Mouse (Mus musculus): ENCODE measurements at regions not wholly inside any gene's neighbourhood (a gene's known extent, or its start where the extent isn't known, plus 50 kb on each side); places are given as distances from the start of the nearest gene placed in this dataset.

DNA sequence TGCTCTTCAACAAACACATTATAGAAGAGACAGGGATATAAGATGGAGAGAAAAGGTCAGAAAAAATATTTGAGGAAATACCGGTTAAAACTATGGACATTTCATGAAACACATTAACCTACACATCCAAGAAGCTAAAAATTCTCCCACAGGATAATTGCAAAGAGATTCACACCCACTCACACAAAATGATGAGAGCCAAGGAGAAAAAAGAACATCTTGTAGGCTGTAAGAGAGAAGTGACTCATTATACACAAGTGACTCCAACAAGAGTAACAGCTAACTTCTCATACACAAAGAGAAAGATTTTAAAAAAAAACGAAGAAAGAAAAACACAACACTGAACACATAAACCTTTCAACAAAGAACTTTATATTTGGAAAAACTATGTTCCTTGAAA, 658.3 kb upstream of the Kirrel3 start:
- Histone ChIP-seq H3K4me3 (replicated peaks) (no peak overlapping the region), H3K9me3 (replicated peaks) (no peaks in the 10 kb centered on the region), H3K4me1 (replicated peaks) (no peaks in the 10 kb centered on the region), H3K27me3 (no peaks in the 10 kb centered on the region), H3K4me2 (no peak overlapping the region), H3K36me3 (replicated peaks) (no peaks in the 10 kb centered on the region), H3K27ac (replicated peaks) (no peak overlapping the region), H3K9ac (no peak overlapping the region)
- 58% methylated on average over 2 of the region's 2 CpGs for WGBS (ENCODE audit: insufficient replicate concordance)
- ATAC-seq (ENCODE audit: insufficient read depth): no peak

DNA sequence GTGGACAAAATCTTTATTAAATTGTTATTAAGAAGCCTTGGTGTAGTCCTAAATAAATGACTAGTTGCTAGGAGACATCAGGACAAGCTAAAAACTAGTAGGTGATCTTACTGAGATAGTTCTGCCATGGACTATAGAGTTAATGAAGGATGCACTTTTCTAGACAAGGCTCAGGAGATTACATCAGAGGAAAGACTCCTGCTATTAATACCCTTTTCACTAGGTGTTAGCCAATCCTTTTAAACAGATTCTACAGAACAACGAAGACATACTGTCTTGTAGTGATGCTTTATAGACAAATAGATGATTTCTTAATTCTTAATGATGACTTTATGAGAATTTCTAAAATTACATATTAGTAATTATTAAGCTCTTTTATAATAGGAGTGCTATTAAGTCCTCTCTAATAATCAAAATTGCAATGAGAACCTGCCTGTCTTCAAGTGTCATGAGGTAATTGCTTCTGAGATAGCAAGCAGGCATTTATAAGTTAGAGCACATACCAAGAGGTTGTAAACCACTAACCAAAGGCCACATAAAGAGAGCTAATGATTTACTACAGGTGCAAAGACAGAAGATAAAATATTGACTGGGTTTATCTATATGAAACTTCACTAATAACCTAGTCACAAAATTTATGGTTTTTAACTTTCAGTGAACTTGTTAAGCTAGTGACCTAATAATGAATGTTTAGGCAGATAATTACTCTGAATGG, 647.9 kb upstream of the Kirrel3 start:
- no peak overlapping the region for H3K4me2 ChIP-seq
- 40% methylated on average over 1 of the region's 1 CpGs for WGBS (ENCODE audit: insufficient replicate concordance)
- H3K27me3 ChIP-seq: no peaks in the 10 kb centered on the region
- no peaks in the 10 kb centered on the region for H3K36me3 ChIP-seq (replicated peaks)
- H3K9ac ChIP-seq: no peak overlapping the region
- no peak overlapping the region for H3K4me3 ChIP-seq (replicated peaks)
- no peak overlapping the region for H3K27ac ChIP-seq (replicated peaks)
- no peak for ATAC-seq (ENCODE audit: insufficient read depth)
- H3K4me1 ChIP-seq (replicated peaks): no peaks in the 10 kb centered on the region
- H3K9me3 ChIP-seq (replicated peaks): no peaks in the 10 kb centered on the region

DNA sequence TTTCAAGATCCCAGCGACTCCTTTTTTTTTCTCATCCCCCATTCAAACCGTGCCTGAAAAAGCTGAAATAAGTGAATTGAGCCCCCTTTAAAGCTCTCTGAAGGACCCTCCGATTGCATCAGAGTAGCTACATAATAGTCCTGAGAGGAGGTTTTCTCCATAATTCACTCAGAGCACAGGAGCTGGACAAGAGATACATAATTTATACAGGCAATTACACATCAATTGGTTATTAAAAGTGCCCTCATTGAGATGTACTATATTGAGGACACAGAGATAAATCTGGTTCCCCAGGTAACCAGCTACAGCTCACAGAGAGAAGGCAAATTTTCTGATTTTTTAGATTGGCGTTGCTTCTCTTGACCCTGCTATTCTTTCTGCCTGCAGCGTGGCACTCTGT, 636.1 kb upstream of the Kirrel3 start:
- no peaks in the 10 kb centered on the region for H3K9me3 ChIP-seq (replicated peaks)
- 58% methylated on average over 5 of the region's 5 CpGs for WGBS (ENCODE audit: insufficient replicate concordance)
- H3K27me3 ChIP-seq: no peaks in the 10 kb centered on the region
- ATAC-seq (ENCODE audit: insufficient read depth): no peak
- H3K4me3 ChIP-seq (replicated peaks): no peak overlapping the region
- H3K9ac ChIP-seq: no peak overlapping the region
- no peak overlapping the region for H3K27ac ChIP-seq (replicated peaks)
- no peaks in the 10 kb centered on the region for H3K4me1 ChIP-seq (replicated peaks)
- H3K36me3 ChIP-seq (replicated peaks): no peaks in the 10 kb centered on the region
- no peak overlapping the region for H3K4me2 ChIP-seq

DNA sequence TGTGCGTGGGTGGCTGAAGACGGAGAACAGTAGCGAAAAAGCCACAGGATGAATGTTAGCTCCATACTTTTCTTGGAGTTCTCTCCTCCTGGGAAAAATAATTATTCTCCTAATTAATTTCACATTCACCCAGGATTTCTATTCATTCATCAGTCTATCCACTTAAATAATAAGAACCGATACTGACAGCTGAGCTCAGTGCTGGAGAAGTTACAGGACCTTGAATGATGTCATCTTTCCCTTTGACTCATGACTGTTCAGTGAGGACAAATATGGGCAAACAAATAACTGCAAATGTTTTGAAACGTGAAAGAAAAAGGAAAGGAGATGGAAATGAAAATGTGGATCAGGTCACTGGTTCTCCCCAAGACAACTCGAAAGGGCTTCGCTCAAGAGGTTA, 635.7 kb upstream of the Kirrel3 start:
- ATAC-seq (ENCODE audit: insufficient read depth): no peak

DNA sequence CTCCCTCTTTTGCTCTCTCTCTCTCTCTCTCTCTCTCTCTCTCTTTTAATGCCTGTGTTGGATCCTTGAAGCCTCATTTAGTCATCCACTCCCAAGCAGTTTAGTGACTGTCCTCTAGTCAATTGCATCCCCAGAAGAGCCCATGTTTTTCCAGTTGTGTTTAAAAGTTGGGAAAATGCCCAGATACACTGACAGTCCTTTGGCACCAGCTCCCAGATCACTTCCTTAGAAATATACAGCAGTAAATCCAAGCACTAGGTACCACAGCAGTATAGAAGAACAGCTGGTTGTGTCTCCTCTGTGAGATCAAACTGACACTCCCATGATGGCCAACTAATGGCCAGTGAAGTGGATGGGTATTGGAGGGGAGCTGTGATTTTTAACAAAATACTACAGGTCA, 634.7 kb upstream of the Kirrel3 start:
- ATAC-seq (ENCODE audit: insufficient read depth): no peak
- no peaks in the 10 kb centered on the region for H3K9me3 ChIP-seq (replicated peaks)
- no peaks in the 10 kb centered on the region for H3K4me1 ChIP-seq (replicated peaks)
- H3K27me3 ChIP-seq: no peaks in the 10 kb centered on the region
- H3K4me2 ChIP-seq: no peak overlapping the region
- no peaks in the 10 kb centered on the region for H3K36me3 ChIP-seq (replicated peaks)
- no peak overlapping the region for H3K4me3 ChIP-seq (replicated peaks)
- H3K27ac ChIP-seq (replicated peaks): no peak overlapping the region
- H3K9ac ChIP-seq: no peak overlapping the region

More for the DNA sequence above, 635.7 kb upstream of the Kirrel3 start:
- H3K36me3 ChIP-seq (replicated peaks): no peaks in the 10 kb centered on the region
- H3K4me3 ChIP-seq (replicated peaks): no peak overlapping the region
- 72% methylated on average over 7 of the region's 7 CpGs for WGBS (ENCODE audit: insufficient replicate concordance)
- H3K9me3 ChIP-seq (replicated peaks): no peaks in the 10 kb centered on the region
- H3K9ac ChIP-seq: no peak overlapping the region
- no peaks in the 10 kb centered on the region for H3K27me3 ChIP-seq
- no peak overlapping the region for H3K27ac ChIP-seq (replicated peaks)
- no peak overlapping the region for H3K4me2 ChIP-seq
- H3K4me1 ChIP-seq (replicated peaks): no peaks in the 10 kb centered on the region

DNA sequence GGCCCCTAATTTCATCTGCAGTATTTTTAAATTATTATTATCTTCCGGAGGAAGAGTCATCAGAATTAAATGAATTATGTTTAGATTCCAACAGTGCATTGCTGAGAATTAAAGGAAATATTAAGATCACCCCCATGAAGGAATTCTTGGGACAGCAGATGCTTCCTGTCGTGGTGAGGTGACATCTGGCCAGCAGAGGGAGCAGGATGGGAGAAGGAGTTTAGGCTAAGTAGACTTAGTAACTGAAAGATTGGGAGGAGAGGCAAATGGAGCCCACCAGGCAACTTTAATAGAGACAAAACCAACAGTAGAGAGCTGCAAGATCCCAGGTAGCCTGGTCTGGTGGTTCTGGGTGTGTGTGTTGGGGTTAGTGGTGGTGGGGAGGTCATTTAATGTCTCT, 629.5 kb upstream of the Kirrel3 start:
- H3K9me3 ChIP-seq (replicated peaks): no peaks in the 10 kb centered on the region
- no peak overlapping the region for H3K4me3 ChIP-seq (replicated peaks)
- H3K9ac ChIP-seq: no peak overlapping the region
- no peaks in the 10 kb centered on the region for H3K36me3 ChIP-seq (replicated peaks)
- WGBS (ENCODE audit: insufficient replicate concordance): 32% methylated on average over 2 of the region's 2 CpGs
- ATAC-seq (ENCODE audit: insufficient read depth): no peak
- H3K4me1 ChIP-seq (replicated peaks): no peaks in the 10 kb centered on the region
- H3K27me3 ChIP-seq: no peaks in the 10 kb centered on the region
- no peak overlapping the region for H3K27ac ChIP-seq (replicated peaks)
- H3K4me2 ChIP-seq: no peak overlapping the region

DNA sequence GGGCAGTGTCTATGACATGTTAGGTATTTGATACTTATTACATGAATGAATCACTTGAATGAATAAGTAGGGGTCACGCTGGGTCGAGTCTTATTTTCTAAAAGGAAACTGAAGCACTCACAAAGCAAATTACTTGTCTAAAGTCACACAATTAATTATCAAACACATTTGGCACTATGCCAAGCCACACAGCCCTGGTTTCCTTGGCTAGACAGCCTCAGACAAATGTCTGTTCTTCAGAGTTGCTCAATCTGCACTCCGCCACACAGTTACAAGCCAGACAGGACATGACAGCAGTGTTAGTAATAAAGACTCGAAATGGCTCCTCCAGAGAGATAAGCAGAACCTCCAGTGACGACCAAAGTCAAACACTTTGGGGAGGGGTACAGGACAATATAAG, 627.2 kb upstream of the Kirrel3 start:
- H3K4me2 ChIP-seq: no peak overlapping the region
- H3K36me3 ChIP-seq (replicated peaks): no peaks in the 10 kb centered on the region
- H3K27ac ChIP-seq (replicated peaks): no peak overlapping the region
- H3K4me3 ChIP-seq (replicated peaks): no peak overlapping the region
- 31% methylated on average over 5 of the region's 5 CpGs for WGBS (ENCODE audit: insufficient replicate concordance)
- no peaks in the 10 kb centered on the region for H3K9me3 ChIP-seq (replicated peaks)
- no peaks in the 10 kb centered on the region for H3K27me3 ChIP-seq
- H3K4me1 ChIP-seq (replicated peaks): no peaks in the 10 kb centered on the region
- ATAC-seq (ENCODE audit: insufficient read depth): no peak
- H3K9ac ChIP-seq: no peak overlapping the region

DNA sequence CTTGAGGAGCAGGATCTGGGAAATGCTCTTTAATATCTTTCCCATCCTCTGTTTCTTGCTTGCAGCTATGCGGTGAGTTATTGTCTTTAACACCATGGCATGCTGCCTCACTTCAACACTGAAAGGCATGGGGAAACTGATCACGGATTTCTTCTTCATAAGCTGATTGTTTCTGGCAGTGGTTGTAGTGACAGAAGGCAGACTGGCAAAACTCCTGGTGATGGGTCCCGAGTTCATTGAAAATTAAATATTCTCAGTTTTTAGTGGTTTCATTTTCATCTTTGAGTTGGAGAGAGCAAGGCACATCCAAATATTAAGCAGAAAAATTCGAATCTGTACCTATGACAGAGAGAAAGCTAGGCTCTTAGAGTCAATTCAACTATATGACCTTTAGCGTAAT, 617.0 kb upstream of the Kirrel3 start:
- Histone ChIP-seq H3K4me2 (no peak overlapping the region), H3K27ac (replicated peaks) (no peak overlapping the region), H3K9me3 (replicated peaks) (no peaks in the 10 kb centered on the region), H3K9ac (no peak overlapping the region), H3K4me1 (replicated peaks) (no peaks in the 10 kb centered on the region), H3K36me3 (replicated peaks) (no peaks in the 10 kb centered on the region), H3K4me3 (replicated peaks) (no peak overlapping the region), H3K27me3 (no peaks in the 10 kb centered on the region)
- ATAC-seq (ENCODE audit: insufficient read depth): no peak
- WGBS (ENCODE audit: insufficient replicate concordance): 50% methylated on average over 5 of the region's 5 CpGs

DNA sequence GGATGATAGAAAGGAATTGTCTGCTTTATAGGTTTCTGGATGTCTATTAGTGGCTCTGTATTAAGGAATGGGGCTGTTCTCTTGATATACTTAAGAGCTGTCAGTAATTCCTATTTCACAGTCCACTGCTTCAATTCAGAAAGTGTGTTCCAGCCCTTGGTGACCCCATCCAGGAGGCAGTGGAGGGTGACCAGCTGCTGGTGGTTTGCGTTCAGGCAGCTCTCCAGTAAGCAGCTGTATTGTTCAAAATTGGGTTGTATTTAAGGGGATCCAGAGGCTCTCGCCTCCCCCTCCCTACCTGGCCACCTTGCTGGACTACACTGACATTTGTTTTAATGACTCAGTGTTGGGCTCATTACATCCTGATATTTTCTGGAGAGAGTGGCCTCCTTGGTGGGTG, 598.4 kb upstream of the Kirrel3 start:
- H3K4me2 ChIP-seq: no peak overlapping the region
- no peaks in the 10 kb centered on the region for H3K36me3 ChIP-seq (replicated peaks)
- H3K4me3 ChIP-seq (replicated peaks): no peak overlapping the region
- H3K4me1 ChIP-seq (replicated peaks): no peaks in the 10 kb centered on the region
- no peak overlapping the region for H3K9ac ChIP-seq
- H3K27ac ChIP-seq (replicated peaks): no peak overlapping the region
- 62% methylated on average over 2 of the region's 2 CpGs for WGBS (ENCODE audit: insufficient replicate concordance)
- H3K9me3 ChIP-seq (replicated peaks): no peaks in the 10 kb centered on the region
- H3K27me3 ChIP-seq: no peaks in the 10 kb centered on the region
- no peak for ATAC-seq (ENCODE audit: insufficient read depth)

DNA sequence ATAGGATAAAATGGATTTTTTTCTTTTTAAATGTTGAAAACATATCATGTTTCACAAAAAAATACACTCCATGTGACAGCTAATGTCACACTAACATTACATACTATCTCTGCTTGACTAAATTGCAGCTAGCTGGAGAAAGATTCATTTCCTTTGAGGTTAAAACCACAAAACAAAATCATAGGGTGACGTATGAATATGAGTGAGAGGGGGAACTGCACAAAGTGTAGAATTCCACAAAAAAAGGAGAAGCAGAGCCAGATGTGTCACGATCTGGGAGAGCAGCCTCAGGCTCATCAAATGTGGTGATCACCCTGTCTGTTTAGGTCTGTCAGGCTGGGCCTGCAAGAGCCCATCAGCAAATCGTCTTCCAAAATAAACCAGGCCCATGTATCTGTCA, 593.7 kb upstream of the Kirrel3 start:
- Histone ChIP-seq H3K9me3 (replicated peaks) (no peaks in the 10 kb centered on the region), H3K27ac (replicated peaks) (no peak overlapping the region), H3K4me3 (replicated peaks) (no peak overlapping the region), H3K9ac (no peak overlapping the region), H3K4me2 (no peak overlapping the region), H3K27me3 (no peaks in the 10 kb centered on the region), H3K36me3 (replicated peaks) (no peaks in the 10 kb centered on the region), H3K4me1 (replicated peaks) (no peaks in the 10 kb centered on the region)
- ATAC-seq (ENCODE audit: insufficient read depth): no peak
- WGBS (ENCODE audit: insufficient replicate concordance): 19% methylated on average over 3 of the region's 3 CpGs

DNA sequence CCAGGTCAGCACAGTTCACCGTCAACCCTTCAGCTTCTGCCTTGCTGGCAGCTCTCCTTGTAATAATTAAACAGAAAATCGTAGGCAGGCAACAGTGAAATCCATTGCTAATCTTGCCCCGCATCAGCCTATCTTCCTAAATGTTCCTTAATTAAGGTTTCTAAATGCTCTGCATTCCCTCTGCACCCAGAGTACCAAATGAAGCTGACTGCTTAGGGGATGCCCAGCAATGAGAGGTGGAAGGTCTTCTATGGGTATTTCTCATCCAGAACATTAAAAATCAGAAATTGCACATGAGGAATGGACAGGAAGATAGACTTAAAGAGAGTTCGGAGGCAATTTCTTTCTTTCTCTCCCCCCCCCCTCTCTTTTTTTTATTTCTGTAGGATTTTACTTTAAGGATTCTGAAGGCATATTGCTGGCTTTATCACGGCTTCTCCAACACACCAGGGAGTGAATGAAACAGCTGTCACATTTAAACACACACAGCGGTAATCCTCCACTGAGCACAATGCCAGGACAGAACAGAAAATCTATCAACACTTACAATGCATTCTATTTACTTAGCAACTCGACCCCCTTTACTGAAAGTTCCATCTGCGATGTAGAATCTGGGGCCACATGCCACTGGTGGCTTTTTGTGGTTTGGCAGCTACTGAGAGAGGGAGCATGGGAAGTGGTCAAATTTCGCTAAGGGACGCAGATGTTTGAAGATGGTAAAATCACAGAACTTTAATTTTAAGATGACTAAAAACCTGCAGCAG, 584.2 kb upstream of the Kirrel3 start:
- WGBS (ENCODE audit: insufficient replicate concordance): 55% methylated on average over 10 of the region's 10 CpGs
- Histone ChIP-seq H3K4me2 (no peak overlapping the region), H3K27ac (replicated peaks) (no peak overlapping the region), H3K9me3 (replicated peaks) (no peaks in the 10 kb centered on the region), H3K36me3 (replicated peaks) (no peaks in the 10 kb centered on the region), H3K9ac (no peak overlapping the region), H3K4me3 (replicated peaks) (no peak overlapping the region), H3K4me1 (replicated peaks) (no peaks in the 10 kb centered on the region), H3K27me3 (no peaks in the 10 kb centered on the region)
- no peak for ATAC-seq (ENCODE audit: insufficient read depth)
